Mouse (Mus musculus): ENCODE measurements around the gene Snx1.

DNA sequence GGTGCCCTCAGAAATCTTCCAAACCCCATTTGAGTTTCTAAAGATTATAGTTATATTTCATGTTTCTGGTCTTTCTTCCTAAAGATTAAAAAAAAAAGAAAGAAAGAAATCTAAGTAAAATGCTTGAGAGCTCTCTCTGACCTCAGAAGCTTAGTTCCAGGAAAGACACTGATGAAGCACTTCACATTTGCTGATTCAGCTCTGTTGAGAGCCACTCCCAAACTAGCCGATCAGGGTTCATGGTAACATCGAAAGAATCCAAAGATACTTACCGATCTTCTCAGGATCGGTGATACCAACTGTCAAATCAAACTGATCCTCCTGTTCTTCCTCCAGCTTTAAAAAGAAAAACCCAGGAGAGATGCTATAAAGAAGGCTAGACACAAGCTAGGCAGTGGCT is 21.8 kb downstream of the Snx1 start:
- TF ChIP-seq POLR2A (IDR thresholded peaks at IDR 0.05; ENCODE audit: borderline replicate concordance, extremely low read depth, insufficient read depth, insufficient read length, poor library complexity, severe bottlenecking): no peak
- TF ChIP-seq CTCF (IDR thresholded peaks at IDR 0.05; ENCODE audit: borderline replicate concordance, extremely low read depth, insufficient read depth, insufficient read length): no peak

All from brain, embryonic 14.5 days (tissue).